Mouse (Mus musculus) kidney, postnatal 4 days (tissue): ENCODE results near the gene Actr1a.
A peak's percentile ranks its signal among the peaks of the same experiment; 100 is the strongest.

Experiments
- DNase-seq, 2 experiments: peaks; one replicate each; pipeline ENCODE4 v3.0.0; 2021; ENCODE audit warnings: mixed read lengths in 2 of 2

Actr1a gene

DNA sequence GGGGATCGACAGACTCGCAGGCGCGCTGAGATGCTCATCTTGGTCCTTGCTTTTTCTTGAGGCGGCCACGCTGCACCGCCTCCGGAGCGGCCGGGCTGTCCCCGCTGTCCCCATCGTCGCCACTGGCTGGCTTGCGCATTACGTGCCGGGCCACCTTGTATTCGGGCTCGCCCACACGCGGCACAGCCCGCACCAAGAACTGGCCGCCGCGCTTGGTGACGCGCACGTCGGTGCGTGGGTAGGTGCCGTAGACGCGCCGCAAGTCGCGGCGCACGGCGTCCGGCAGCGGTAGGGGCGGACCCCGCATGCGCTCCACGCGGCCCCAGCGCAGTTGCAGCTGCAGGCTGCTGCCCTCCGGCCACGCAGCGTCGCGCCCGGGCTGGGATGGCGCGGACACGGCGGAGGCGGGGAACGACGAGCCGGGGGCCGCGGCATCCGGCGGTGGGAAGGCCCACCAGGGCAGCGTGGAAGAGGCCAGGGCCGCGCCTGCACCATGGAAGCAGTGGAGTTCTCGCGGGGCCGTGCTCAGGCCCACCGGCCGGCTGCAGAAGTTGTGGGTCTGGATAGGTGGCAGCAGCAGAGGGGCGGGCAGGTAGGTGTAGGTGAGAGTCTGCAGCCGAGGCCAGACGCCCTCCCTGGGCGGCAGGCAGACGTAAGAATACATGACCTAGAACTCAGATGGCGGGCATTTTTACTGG, 46.6 kb downstream of the Actr1a start:
- DNase-seq, result peak; percentile 83 to 90

DNA sequence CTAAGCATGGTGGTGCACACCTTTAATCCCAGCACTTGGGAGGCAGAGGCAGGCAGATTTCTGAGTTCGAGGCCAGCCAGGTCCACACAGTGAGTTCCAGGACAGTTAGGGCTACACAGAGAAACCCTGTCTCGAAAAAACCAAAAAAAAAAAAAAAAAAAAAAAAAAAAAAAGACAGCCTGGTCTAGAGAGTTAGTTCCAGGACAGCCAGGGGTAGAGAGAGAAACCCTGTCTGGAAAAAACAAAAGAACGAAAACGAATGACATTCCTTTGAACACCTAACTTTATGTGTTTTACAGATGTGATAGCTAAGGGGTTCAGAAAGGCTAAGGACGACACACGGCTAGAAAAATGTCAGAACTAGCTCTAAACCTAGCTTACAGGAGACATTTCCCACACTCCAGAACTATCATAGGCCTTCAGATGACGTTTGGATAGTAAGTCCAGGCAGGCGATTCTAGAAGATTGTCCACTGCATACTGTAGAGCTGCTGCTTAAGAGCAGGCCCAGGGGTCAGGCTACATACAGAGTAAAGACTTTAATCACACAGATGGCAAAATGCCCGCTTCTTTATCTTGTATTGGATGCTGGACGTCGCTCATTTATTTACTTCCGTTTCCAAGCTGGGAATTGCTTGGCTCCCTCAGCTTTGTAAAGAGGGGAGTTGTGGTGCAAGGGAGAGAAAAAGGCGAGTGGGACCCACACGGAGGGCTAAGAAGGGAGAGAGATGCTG, 47.4 kb downstream of the Actr1a start:
- DNase-seq, result no peak

DNA sequence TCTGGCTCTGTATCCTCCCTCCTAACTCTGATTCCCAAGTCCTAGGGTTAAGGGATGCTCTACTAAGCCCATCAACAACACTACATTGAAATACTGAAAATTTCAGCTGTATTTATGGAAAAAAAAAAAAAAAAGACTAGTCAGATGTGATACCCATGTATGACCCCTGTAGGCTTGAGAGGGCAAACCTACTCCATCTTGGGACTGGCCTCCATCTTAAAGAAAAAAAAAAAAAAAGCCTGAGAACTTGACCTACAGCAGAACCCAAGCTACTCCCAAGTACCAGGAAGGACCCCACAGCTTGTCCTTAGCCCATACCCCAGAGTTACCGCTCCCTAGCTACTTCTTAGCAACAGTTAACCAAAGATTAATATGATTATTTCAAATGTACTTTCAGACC, 48.4 kb downstream of the Actr1a start:
- no peak for DNase-seq

DNA sequence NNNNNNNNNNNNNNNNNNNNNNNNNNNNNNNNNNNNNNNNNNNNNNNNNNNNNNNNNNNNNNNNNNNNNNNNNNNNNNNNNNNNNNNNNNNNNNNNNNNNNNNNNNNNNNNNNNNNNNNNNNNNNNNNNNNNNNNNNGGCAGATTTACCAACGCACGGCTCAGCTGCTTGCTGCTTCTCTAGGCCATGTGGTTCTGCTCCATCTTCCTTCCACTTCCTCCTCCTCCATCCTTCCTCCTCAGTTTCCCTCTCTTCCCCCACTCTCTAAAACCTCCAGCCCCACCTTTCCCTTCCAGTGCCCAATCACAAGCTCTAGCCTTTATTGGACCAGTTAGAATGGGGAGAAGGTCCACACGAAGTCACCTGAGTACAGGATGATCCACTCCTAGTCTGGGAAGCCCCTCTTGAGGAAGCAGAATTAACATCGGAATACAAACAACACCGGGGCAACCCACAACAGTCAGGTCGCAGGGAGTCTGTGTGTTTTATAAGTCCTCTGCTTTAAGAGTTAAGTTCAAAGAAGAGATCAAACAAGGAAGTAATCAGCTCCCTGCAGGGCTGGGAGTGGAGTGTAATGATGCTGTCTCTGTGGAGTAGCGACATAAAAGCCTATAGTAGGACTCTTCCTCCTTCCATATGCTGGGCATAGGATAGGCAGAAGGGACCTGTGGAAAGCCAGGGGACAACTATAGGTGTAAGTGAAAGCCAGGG, 50.7 kb downstream of the Actr1a start:
- no peak for DNase-seq

DNA sequence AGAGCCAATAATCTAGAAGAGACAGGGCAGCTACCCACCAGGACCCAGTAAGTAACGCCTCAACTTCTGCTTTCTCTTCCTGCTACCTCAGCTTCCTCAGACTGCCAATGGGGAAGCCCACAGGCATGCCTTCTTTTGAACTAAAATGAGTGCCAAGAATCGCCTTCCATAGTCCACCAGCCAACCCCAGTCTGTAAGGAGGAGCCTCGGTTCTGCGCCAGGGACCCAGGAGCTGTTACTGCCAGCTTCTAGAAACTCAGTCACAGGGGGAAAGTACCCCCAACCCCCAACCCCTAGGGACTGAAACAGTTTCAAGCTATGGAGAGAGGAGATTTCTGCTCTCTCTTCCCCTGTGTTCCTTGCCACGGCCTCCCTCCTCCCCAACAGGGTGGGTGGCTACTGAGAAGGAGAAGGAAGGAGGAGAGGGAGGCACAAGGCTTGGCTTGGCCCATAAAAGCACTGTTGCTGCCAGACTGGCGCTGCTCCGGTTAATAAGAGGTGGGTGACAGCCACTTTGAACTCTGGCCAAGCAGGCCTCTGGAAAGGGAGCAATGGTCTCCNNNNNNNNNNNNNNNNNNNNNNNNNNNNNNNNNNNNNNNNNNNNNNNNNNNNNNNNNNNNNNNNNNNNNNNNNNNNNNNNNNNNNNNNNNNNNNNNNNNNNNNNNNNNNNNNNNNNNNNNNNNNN, 56.1 kb downstream of the Actr1a start:
- peak in 1 of 2 experiments; percentile 30 for DNase-seq

DNA sequence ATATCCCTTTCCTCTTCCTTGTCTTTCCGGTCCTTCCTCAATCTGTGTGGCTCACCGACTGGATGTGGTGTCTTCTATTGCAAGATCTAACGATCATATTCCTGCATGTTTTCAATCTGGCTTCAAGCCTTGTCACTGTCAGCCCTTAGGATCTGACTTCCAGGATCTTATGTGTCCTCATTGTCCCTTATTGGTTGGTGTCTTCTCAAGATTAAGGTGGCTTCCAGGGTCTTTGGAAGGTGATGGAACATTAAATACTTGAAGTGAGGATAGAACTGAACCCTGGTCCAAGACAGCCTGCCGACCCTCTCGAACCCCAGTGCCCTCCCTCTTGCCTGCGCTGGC, 56.6 kb downstream of the Actr1a start:
- DNase-seq, result no peak

DNA sequence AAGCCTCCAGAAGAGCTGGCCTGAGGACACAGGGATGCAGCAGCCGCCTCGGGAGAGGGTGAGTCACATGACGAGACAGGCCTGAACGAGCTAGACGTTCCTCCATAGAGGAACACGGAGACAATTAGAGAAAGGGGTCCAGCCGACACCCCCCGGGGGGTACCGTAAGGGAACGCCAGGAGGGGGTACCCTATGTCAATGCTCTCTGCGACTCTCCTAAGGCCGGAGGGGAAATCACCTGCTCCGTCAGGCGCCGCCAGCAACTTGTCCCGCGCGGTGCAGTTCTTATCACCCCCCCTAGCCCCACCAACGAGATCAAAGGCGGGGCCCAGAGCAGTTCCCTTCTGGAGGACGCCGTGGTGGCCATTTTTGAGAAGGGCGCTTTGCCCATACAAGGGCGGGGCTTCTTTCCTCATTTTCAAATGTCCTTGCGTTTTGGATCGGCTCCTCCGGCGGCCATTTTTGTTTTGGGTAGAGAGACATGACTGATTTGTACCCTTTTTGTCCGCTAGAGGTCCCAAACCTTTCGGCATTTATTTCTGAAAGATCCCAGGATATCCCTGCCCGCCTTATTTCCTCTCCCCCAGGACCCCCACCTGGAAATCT, 57.1 kb downstream of the Actr1a start, which contains the start of gene Cuedc2:
TSS of gene Cuedc2 (minus strand) at position 372 of the 606 bp plus-strand sequence.
- DNase-seq, result peak; percentile 97 to 98

DNA sequence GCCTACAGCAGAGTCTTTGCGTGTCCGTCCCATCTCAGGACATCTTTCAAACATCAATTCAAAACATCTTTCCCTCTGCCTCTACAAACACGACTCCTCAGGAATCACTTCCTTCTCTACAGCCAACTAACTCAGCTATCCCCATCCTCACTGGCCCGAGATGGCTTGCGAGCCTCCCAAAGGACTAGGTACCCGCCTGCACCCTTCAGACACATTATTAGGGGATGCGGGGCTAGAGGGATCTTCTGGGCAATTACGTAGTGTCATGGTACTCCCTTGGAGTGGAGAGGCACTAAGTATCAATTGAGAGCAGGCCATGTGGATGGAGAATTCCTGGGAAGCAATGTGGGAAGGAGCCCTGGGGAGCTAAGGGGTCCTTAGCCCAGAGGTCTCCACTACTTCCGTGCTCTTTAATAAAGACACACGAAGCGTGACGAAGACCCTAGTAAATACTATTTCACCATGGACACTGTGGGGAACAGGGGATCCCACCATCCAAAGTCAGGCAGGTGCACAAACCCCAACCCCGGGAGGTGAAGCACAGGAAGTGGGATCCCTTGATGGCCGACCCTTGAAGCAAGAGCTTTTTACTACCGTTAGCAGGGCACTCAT, 57.7 kb downstream of the Actr1a start:
- no peak for DNase-seq

DNA sequence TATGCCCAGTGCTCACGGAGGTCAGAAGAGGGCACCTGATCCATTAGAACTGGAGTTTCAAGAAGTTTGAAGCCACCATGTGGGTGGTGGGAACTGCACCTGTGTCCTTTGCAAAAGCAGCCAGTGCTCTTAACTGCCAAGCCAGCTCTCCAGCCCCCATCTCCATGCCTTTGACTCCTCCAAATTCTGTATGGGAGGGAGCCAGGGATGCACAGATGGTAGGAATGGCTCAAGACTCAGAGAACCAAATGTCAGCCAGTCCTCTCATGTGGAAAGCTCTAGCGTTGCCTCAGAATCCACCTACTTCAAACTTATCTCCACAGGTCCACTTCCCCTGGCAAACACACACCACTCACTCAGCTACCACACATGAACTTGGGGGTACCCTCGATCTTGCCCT, 61.6 kb downstream of the Actr1a start:
- DNase-seq, result no peak

DNA sequence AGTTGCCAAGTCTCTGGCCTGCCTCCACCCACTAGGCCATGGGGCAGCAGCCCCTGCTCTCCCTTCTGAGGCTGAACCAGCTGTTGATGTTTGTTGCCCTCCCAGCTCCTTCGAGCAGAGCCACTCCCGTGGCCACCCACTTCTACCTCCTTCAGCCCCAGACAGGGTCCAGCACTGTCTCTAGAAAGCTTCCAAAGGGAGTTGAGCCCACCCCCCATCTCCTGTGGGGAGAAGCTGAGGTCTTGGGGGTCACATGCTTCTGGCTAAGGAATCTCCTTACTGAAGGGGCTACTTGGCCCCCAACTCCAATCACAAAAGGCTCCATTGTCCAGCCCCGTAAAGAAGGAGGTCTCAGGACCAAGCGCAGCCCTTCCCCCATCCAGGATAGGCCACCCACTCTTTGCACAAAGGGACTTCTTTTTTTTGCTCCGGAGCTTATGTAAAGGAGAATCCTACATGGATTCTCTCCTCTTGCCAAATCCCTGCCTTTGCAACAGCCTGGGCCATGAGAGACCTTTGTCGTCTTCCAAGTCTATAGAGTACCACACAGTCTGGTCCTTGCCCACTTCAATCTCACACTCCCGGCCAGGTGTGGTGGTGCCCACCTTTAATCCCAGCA, 62.7 kb downstream of the Actr1a start:
- no peak for DNase-seq

DNA sequence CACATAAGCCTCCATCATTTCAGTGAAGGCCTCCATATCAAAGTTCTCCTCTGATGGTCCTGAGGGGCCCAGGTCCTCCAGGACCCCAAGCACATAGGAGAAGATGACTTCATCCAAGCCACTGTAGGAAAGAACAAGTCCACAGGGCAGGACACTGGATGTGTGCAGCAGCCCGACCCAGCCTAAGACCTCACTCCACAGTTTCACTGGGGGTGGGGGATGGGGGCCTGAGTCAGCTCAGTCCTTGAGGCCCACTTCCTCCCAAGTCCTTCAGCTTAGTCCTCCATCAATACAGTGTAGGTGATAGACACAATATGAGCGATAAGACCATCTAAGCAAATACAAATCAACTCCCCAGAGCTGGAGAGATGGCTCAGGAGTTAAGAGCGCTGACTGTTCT, 63.6 kb downstream of the Actr1a start:
- DNase-seq, result no peak

DNA sequence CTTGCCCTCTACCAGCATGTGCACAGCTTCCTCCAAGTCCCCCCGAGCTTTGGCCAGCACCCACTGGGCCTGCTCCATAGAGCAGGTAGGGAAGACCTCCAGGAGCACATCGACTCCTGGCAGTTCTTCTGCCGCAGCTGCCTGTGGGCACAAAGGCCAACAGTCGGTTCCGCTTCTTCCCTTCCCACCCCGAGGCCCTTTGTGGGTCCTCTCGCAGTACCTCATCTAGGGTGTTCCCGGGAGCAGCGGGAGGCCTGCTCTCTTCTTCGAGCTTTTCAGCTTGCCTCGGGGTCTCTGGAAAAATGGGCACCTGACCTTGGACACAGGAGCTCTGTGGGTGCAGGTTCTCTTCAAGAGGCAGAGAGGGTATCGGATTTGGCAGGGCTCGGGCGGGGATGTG, 64.2 kb downstream of the Actr1a start:
- no peak for DNase-seq

DNA sequence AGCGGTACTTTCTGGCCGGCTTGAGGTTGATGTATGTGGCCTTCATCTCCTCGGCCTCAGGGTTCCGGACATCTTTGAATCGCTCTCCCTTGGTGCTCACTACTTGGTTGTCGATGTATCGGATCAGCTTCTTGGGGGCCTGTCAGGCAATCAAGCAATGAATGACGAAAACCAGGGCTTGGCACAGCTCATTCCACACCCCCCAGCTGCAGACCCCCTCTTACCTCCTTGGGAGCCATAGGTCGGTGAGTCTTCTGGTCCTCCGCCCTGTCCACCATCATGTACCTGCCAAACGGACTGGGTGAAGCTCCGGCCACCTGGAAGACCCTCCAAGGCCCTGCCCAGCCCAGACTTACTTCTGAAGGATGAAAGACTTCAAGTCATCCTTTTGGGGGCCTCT, 64.9 kb downstream of the Actr1a start:
- no peak for DNase-seq

DNA sequence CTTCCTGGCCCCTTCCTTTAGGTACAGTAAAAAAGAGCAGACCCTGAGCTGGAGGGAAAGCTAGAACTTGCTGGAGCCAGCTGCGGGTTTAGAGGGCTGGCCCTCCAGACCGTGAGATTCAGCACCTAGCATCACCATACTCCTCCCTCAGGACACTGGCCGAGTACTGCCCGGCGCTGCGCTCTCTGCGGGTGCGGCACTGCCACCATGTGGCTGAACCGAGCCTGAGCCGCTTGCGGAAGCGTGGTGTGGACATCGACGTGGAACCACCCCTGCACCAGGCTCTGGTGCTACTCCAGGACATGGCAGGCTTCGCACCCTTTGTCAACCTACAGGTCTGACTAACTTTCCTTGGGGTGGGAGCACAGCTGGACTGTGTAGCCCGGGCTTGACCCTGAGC, 65.6 kb downstream of the Actr1a start:
- DNase-seq, result peak; percentile 88 to 92

DNA sequence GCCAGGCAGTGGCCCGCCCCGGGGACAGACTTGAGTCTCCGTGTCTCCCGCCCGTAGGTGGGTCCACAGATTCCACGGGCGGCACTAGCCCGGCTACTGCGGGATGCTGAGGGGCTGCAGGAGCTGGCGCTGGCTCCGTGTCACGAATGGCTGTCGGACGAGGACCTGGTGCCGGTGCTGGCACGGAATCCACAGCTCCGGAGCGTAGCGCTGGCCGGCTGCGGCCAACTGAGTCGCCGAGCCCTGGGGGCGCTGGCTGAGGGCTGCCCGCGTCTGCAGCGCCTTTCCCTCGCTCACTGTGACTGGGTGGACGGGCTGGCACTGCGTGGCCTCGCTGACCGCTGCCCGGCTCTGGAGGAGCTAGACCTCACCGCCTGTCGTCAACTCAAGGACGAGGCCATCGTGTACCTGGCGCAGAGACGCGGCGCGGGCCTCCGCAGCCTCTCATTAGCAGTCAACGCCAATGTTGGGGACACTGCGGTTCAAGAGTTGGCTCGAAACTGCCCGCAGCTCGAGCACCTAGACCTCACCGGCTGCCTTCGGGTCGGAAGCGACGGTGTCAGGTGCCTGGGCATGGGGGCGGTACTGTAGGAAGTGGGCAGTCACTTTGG, 66.4 kb downstream of the Actr1a start:
- DNase-seq, result peak in 1 of 2 experiments; percentile 57

DNA sequence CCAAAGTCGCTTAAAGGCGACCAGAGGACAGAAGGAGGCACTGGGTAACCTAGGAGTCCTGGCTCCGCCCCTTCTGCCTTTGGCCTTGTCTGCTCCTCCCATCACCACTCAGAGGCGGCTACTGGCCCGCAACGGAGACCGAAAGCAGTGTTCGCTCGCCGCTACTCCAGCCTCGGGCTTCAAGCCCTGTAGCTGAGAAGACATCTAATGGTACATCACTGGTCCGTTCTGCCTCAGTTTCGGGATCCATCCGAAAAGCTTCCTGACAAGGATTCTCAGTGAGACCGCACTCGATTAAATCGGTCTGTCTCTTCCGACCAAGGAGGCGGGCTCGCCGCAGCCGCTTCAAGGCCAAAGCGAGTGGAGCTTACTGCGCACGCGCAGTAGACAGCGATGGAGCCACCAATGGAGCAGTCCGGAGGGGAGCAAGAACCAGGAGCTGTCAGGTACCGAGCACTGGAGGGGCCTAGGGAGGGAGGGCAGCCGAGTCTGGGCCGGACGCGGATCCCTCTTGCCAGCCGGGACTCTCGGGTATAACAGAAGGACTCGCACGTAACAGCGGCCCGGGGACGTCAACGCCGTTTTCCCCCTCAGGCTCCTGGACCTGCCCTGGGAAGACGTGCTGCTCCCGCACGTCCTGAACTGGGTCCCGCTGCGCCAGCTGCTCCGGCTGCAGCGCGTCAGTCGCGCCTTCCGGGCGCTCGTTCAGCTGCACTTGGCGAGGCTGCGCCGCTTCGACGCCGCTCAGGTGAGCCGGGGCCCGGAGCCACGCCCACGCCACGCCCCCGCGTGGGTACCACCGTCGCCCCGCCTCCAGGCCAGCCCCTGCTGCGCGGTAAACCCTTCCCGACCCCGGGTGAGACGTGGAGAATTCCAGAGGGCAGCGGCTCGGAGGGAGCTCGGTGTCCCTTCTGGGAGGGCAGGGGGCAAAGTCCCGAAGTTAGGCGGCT, 67.2 kb downstream of the Actr1a start, which contains the start of gene Fbxl15:
TSS of gene Fbxl15 (plus strand) at position 104 of the 950 bp plus-strand sequence.
- peak; percentile 93 to 97 for DNase-seq

DNA sequence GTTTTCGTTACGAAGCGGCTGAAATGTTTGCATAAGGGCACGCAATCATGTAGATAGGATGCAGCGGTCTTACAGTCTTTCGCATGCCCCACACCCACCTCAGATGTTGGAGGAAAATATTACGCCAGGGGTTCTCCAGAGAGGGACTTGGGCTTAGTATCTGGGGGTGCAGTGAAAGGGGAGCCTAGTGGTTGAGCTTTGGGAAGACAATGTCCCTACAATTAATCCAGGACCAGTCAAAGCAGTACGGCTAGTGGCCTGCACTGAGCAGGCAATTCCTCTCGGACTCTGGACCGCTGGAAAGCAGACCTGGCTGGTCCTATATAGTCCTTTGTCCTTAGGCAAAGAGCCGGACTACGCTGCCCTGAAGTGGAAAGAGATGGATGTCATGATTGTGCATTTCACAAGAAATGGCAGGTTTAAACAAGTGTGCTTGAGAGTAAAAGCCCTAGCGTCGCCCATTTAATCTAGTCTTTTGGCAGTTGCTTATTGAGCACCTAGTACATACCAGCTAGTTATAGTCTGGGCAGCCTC, 68.0 kb downstream of the Actr1a start:
- DNase-seq, result peak in 1 of 2 experiments; percentile 43
